In genomic region chr2:141863628-141864165, GRCm38 (mm10) we compare ENCODE assay signal across 19 mouse cellular contexts.
DNase-seq lines count a peak whose midpoint lies in the region; ATAC-seq and TF ChIP-seq lines count a peak whose summit lies in the region.
"Had no signal": no experiment of that assay in that cellular context is flagged by ENCODE, and none has a peak within 500 bp of the region (broad histone marks: within the 10 kb centered on the region; RNA-seq: fewer than 3 reads in every experiment).

No protein-coding gene starts in this region.

- no peak overlapping the region for H3K4me3 ChIP-seq in forebrain, embryonic 15.5 days
- no peak overlapping the region for H3K4me3 ChIP-seq in forebrain, embryonic 10.5 days
- H3K4me3 ChIP-seq in forebrain, postnatal 0 days (ENCODE audit: low read depth, low read length): no peak overlapping the region
- no peak overlapping the region for H3K4me3 ChIP-seq in kidney, embryonic 15.5 days (replicated peaks)
- H3K4me3 ChIP-seq in hindbrain, embryonic 12.5 days: no peak overlapping the region
- H3K4me3 ChIP-seq: embryonic facial prominence, embryonic 15.5 days; erythroblast, embryonic 14.5 days; heart, embryonic 13.5 days had no signal

- DNase-seq in cerebellum, adult 11 months: peak; percentile 15
- DNase-seq in cerebellum, postnatal 4 days (ENCODE audit: low spot score in 2 of 2): no peak
- DNase-seq in forebrain, embryonic 10.5 days (ENCODE audit: extremely low spot score, low spot score): no peak
- peak; percentile 31 for DNase-seq in cerebellum, adult 8-10 months
- peak; percentile 41 for DNase-seq in forebrain, postnatal 0 days
- DNase-seq: adrenal gland, postnatal 10 days; embryo, embryonic 11 days; gastrocnemius, postnatal 36 days; heart, adult 11 months; heart, postnatal 36 days; kidney, adult 11 months; kidney, adult 9 months had no signal

- H3K4me2 ChIP-seq in forebrain, embryonic 15.5 days (replicated peaks): no peak overlapping the region
- H3K4me2 ChIP-seq in forebrain, postnatal 0 days (ENCODE audit: low read depth): no peak overlapping the region
- H3K4me2 ChIP-seq in kidney, embryonic 15.5 days: no peak overlapping the region
- H3K4me2 ChIP-seq in hindbrain, embryonic 12.5 days (replicated peaks): no peak overlapping the region
- H3K4me2 ChIP-seq: embryonic facial prominence, embryonic 15.5 days; heart, embryonic 13.5 days had no signal

- H3K27ac ChIP-seq in forebrain, embryonic 15.5 days (replicated peaks): no peak overlapping the region
- no peak overlapping the region for H3K27ac ChIP-seq in forebrain, embryonic 10.5 days
- no peak overlapping the region for H3K27ac ChIP-seq in forebrain, postnatal 0 days (ENCODE audit: low read depth, low read length)
- no peak overlapping the region for H3K27ac ChIP-seq in kidney, embryonic 15.5 days
- no peak overlapping the region for H3K27ac ChIP-seq in hindbrain, embryonic 12.5 days
- H3K27ac ChIP-seq: embryonic facial prominence, embryonic 15.5 days; heart, embryonic 13.5 days had no signal

- peaks cover 7% of the 10 kb centered on the region; the same call in 1 of the 2 replicates for H3K4me1 ChIP-seq in forebrain, embryonic 15.5 days
- peaks cover 12% of the 10 kb centered on the region; the same call in 1 of the 2 replicates for H3K4me1 ChIP-seq in forebrain, embryonic 10.5 days
- H3K4me1 ChIP-seq in forebrain, postnatal 0 days (ENCODE audit: insufficient read depth): no peaks in the 10 kb centered on the region
- H3K4me1 ChIP-seq in kidney, embryonic 15.5 days: 0 out of 2 replicates have a peak, but pooled peaks cover 6% of the 10 kb centered on the region
- no peaks in the 10 kb centered on the region for H3K4me1 ChIP-seq in hindbrain, embryonic 12.5 days
- H3K4me1 ChIP-seq: embryonic facial prominence, embryonic 15.5 days; heart, embryonic 13.5 days had no signal

- H3K36me3 ChIP-seq in forebrain, embryonic 15.5 days: no peaks in the 10 kb centered on the region
- H3K36me3 ChIP-seq in forebrain, embryonic 10.5 days (replicated peaks): no peaks in the 10 kb centered on the region
- no peaks in the 10 kb centered on the region for H3K36me3 ChIP-seq in forebrain, postnatal 0 days (ENCODE audit: insufficient read depth)
- no peaks in the 10 kb centered on the region for H3K36me3 ChIP-seq in kidney, embryonic 15.5 days
- H3K36me3 ChIP-seq in hindbrain, embryonic 12.5 days: no peaks in the 10 kb centered on the region
- H3K36me3 ChIP-seq: embryonic facial prominence, embryonic 15.5 days; heart, embryonic 13.5 days had no signal

- no peak overlapping the region for H3K9ac ChIP-seq in forebrain, embryonic 15.5 days (replicated peaks)
- H3K9ac ChIP-seq in forebrain, postnatal 0 days: no peak overlapping the region
- no peak overlapping the region for H3K9ac ChIP-seq in kidney, embryonic 15.5 days
- no peak overlapping the region for H3K9ac ChIP-seq in hindbrain, embryonic 12.5 days
- H3K9ac ChIP-seq: embryonic facial prominence, embryonic 15.5 days; heart, embryonic 13.5 days had no signal

- peak; percentile 72 for ATAC-seq in forebrain, embryonic 15.5 days (replicated peaks)
- ATAC-seq in forebrain, postnatal 0 days: 0 out of 2 replicates have a peak, but pooled peaks have one; percentile 16
- ATAC-seq in kidney, embryonic 15.5 days (replicated peaks; ENCODE audit: low FRiP score): no peak
- no peak for ATAC-seq in hindbrain, embryonic 12.5 days (ENCODE audit: low FRiP score)
- ATAC-seq: hindbrain, embryonic 16.5 days had no signal

- 58% methylated on average over 2 of the region's 2 CpGs for WGBS in forebrain, embryonic 15.5 days
- WGBS in forebrain, embryonic 10.5 days: 68% methylated on average over 2 of the region's 2 CpGs
- 52% methylated on average over 2 of the region's 2 CpGs for WGBS in forebrain, postnatal 0 days
- 79% methylated on average over 2 of the region's 2 CpGs for WGBS in kidney, embryonic 15.5 days
- WGBS in hindbrain, embryonic 12.5 days: 84% methylated on average over 2 of the region's 2 CpGs

- TF ChIP-seq CTCF in forebrain, postnatal 0 days (IDR thresholded peaks at IDR 0.05; ENCODE audit: low read depth): no peak

- H3K27me3 ChIP-seq in forebrain, embryonic 15.5 days: no peaks in the 10 kb centered on the region
- H3K27me3 ChIP-seq in forebrain, embryonic 10.5 days (ENCODE audit: poor library complexity, severe bottlenecking): no peaks in the 10 kb centered on the region
- no peaks in the 10 kb centered on the region for H3K27me3 ChIP-seq in forebrain, postnatal 0 days (ENCODE audit: insufficient read depth, low read length)
- H3K27me3 ChIP-seq in kidney, embryonic 15.5 days: no peaks in the 10 kb centered on the region
- no peaks in the 10 kb centered on the region for H3K27me3 ChIP-seq in hindbrain, embryonic 12.5 days
- H3K27me3 ChIP-seq: embryonic facial prominence, embryonic 15.5 days; heart, embryonic 13.5 days had no signal

- H3K9me3 ChIP-seq in forebrain, embryonic 15.5 days: no peaks in the 10 kb centered on the region
- no peaks in the 10 kb centered on the region for H3K9me3 ChIP-seq in forebrain, embryonic 10.5 days
- H3K9me3 ChIP-seq in forebrain, postnatal 0 days (ENCODE audit: low read length): no peaks in the 10 kb centered on the region
- no peaks in the 10 kb centered on the region for H3K9me3 ChIP-seq in kidney, embryonic 15.5 days (replicated peaks)
- H3K9me3 ChIP-seq in hindbrain, embryonic 12.5 days (replicated peaks): no peaks in the 10 kb centered on the region
- H3K9me3 ChIP-seq: embryonic facial prominence, embryonic 15.5 days; heart, embryonic 13.5 days had no signal

Comparison
In these comparisons a context has a peak if more than half of its experiments do, and no peak if none do; other contexts are left out.
1. DNase-seq: peak in cerebellum, adult 11 months (single experiment), cerebellum, adult 8-10 months (single experiment) and forebrain, postnatal 0 days (single experiment); none in cerebellum, postnatal 4 days (0 of 2) and forebrain, embryonic 10.5 days (single experiment).
2. ATAC-seq: peak in forebrain, embryonic 15.5 days (single experiment) and forebrain, postnatal 0 days (single experiment); none in kidney, embryonic 15.5 days (single experiment) and hindbrain, embryonic 12.5 days (single experiment).